Mouse (Mus musculus) liver (tissue): ENCODE measurements around the gene Myo1b.

Source experiments
- DNase-seq: peaks from one replicate; pipeline ENCODE4 v3.0.0-alpha.2; 2020; ENCODE audit warnings: mixed read lengths

Gene Myo1b

DNA sequence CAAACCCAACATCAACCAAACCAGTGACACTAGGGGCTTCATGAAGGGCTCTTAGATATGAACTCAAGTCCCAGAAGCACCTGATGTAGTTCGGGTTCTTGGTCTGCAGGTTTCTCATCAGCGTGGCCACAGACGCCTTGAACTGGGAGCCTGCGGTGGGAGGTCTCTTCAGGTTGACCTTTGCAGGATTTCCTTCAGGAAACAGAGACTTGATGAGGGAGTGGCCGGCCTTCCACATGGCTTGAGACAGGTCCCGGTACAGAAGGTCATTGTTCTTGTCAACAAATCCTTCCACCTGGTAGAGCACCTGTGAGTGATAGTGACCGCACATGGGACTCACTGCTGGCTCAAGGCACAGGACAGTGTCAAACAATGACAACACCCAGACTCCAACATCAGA, 137.6 kb downstream of the Myo1b start:
- DNase-seq: no peak

DNA sequence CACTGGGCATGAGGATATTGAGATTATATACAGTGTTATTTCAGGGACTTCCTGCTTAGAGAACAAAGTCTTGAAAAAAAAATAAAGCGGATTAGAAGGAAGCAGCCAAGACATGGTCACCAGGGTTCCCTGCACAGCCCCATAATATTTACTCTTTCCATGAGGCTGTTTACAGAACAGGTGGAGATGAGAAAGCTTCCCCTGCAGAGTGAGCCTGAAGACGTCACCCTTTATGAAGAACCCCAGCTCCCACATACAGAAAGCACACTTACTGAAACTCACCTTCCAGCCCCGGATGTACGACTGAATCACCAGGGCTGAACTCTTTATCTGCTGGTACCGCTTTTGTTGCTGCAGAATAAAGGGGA, 145.4 kb downstream of the Myo1b start:
- DNase-seq: no peak

- DNase-seq: no peak
Measured at GRCm38 (mm10) chr1:51769815-51770503, 145.9 kb downstream of the Myo1b start.

DNA sequence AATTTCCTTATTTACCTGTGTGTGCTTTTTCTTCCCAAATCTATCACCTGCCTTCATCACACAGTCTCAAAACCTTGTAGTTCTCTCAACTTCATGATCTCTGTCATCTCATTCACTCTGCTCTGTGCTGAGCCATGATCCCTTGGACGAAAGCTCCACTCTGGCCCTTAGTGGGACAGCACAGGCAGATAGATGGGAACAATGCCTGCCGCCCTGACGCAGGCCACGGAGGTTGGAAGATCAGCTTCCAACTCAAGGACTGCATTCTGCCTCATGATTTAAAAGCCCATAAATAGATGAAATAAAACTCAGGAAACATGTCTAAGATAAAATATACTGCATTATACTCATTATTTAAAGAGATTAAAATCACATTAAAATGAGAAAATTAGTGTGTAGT, 149.6 kb downstream of the Myo1b start:
- no peak for DNase-seq

GRCm38 (mm10) chr1:51765156-51765555, 150.7 kb downstream of the Myo1b start:
- no peak for DNase-seq

- no peak for DNase-seq
Measured at GRCm38 (mm10) chr1:51759657-51760056, 156.2 kb downstream of the Myo1b start.

DNA sequence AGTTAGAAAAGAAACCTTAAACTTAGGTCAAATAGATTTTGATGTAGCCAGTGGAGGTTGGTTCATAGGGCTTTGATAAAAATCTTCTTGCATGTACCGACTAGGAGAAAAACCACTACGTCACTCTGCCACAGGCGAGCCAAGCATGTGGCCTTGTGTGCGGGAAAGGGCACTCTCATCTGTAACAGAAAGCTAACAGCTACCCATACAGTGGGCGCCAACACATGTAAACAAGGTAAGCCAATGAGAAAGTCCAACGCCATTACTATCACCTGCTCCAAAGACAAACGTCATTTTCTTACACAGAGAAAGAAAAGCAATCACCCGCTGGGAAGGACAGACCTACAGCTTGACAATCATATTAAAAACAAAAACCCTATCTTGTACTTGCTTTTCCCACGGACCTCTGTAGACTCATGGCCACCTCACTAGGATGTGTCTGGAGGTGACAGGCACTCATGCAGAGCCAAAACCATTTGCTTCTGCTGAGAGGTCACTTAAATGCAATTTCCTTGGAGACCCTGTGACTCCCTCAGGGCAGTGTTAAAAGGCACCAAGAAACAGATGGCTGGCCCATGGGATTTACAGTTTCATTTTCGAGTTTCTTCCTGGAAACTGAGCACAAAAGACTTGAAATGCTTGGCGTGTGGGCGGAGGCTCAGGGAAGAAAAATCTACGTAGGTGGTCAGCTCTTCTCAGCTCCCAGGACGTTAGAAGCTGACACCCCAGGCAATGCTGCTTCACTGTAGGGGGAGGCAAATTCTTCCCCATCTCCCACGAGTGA, 157.4 kb downstream of the Myo1b start:
- no peak for DNase-seq

GRCm38 (mm10) chr1:51753621-51754020, 162.2 kb downstream of the Myo1b start:
- DNase-seq: no peak

GRCm38 (mm10) chr1:51751006-51751405, 164.9 kb downstream of the Myo1b start:
- DNase-seq: no peak

GRCm38 (mm10) chr1:51748306-51748705, 167.6 kb downstream of the Myo1b start:
- no peak for DNase-seq

DNA sequence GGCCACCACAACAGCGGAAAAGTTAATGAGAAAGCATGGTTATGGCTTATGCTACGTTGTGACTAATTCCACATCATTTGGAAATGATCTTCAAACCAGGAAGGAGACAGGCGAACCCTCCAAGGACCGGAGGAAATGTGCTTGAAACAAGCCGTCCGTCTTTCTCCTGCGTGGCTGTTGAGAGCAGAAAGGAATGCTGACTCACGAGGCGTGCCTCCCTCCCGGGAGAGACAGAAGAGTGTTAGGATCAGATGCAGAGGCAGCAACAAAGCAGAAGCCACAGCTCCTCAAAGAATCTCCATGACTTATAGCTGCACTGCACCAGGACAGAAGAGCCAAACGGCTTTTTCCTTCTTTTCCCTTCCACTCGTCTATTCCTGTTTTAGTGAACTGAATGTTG, 168.4 kb downstream of the Myo1b start:
- peak; percentile 60 for DNase-seq

GRCm38 (mm10) chr1:51746711-51747240, 169.1 kb downstream of the Myo1b start:
- no peak for DNase-seq

GRCm38 (mm10) chr1:51743756-51744425, 172.0 kb downstream of the Myo1b start:
- no peak for DNase-seq

GRCm38 (mm10) chr1:51742586-51742985, 173.3 kb downstream of the Myo1b start:
- DNase-seq: no peak

DNA sequence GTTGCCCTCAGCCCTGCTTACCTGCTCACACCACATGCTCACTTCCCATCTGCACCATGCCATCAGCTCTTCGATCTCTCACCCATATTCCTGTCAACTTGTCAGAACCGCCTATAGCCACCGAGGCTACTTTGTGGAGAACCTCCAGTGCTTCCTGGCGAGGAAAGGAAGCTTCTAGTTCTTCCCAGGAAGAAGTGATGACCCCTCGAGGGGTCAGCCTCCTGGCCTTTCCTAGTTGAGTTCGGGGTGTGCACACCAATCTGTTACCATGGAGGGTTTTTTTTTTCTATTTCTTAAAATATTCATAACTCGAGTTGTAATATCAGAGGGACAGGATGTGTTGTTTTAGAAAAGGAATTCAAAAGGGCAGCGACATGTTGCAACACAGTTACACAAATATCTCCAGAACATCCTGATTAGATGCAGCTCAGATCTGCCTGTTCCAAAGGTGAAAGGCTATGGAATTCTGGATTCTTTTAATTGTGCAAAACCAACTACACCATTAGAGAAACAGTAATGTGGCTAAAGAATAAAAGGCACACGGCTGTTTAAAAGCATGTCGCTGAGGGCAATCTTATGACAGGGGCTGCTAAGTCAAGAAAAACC, 175.1 kb downstream of the Myo1b start:
- no peak for DNase-seq

DNA sequence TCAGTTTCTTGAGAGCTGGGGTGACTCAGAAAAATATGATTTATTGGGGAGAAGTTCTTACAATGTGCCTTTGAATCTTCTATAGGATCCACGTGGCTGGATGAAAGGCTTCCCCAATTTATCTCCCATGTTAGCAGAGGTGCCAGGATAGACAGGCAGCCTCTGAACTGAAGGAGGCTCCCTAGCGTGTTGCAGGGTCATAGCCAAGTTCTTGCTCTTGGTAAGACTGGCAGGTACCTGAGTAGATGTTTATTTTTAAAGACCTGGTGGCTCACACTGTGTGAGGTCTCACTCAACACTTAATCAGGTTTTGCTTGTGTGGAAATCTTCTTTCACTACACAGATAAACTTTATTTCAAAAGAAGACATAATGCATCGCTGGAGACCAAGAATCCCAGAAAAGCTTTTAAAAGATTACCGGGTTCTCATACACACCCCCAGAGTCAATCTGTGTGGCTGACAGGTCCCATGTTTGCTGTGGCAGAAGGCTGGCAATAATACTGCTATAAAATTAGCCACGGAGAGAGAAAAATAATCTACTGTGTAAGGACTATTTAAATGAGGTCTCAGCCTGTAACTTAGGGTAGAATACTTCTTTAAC, 176.5 kb downstream of the Myo1b start:
- DNase-seq: no peak

DNA sequence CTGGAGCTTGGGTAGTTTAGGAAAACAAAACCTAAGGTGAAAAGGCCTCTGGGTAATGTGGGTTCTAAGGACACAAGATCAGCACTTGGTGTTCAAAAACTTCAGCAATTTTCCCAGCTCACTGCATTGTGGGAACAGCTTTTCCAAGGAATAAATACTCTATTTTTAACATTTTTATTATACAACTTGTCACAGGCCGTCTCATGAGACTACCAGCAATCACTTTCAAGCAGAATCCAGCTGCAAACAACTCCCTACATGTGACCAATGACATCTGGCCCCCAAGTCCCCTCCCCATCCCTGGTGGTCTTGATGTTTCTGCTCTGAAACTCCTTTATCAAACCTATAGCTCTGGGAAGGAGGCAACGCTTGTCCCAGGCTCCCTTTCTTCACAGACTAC, 179.0 kb downstream of the Myo1b start:
- no peak for DNase-seq

- DNase-seq: no peak
Measured at GRCm38 (mm10) chr1:51734721-51735120, 181.2 kb downstream of the Myo1b start.

- DNase-seq: no peak
Measured at GRCm38 (mm10) chr1:51729407-51729806, 186.5 kb downstream of the Myo1b start.

- no peak for DNase-seq
Measured at GRCm38 (mm10) chr1:51728816-51729215, 187.1 kb downstream of the Myo1b start.

DNA sequence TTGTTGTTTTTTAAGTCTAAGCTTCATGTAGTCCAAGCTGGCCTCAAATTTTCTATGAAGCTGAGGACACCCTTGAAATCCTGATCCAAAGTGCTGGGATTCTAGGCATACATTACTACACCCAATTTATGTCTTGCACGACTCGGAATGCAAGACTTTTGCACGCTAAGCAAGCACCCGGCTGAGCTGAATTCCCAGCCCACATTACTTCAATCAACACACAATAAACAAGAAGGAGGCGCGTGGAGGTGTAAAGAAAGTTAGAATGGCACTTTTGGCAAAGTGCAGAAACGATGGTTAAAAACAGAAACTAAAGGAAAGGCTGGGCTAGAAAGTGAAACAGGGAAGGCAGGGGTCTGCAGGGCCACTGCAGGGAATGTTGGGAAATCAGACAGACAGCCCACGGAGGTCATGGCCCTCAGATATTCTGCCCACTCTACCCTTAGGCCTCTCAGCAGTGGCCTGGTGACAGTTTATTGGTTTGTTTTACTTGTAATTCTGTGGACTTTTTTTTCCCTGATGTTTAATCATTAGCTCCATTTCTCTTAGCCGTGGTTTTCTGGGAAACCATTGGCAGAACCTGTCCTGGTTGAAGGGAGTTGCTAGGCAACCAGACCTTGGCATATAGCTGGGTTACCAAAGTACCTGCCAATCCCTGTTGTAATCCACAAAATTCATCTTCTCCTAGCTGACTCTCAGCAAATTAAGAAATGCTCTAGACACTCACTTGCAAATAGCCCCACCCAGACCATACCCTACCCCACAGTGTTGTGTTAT, 195.8 kb downstream of the Myo1b start:
- no peak for DNase-seq

GRCm38 (mm10) chr1:51710831-51711230, 205.0 kb downstream of the Myo1b start:
- DNase-seq: no peak
